Mouse (Mus musculus): ENCODE measurements around the gene Npr1. TPM values are rescaled to one million over a fixed set of nuclear protein-coding genes. Genes with fewer than 3 reads are reported as not detected.

The Npr1 gene
- not detected in 4 replicates for total RNA-seq (2023)

GRCm38 (mm10) chr3:90465686-90466310, at the start of gene Npr1:
Gene Npr1, minus strand, starts transcription at chr3:90465866.

GRCm38 (mm10) chr3:90513796-90514590, 48.3 kb upstream of the Npr1 start, which contains the start of the genes S100a1 and S100a13:
Gene S100a1, minus strand, starts transcription at chr3:90514392.
Gene S100a13, plus strand, starts transcription at chr3:90514435.

DNA sequence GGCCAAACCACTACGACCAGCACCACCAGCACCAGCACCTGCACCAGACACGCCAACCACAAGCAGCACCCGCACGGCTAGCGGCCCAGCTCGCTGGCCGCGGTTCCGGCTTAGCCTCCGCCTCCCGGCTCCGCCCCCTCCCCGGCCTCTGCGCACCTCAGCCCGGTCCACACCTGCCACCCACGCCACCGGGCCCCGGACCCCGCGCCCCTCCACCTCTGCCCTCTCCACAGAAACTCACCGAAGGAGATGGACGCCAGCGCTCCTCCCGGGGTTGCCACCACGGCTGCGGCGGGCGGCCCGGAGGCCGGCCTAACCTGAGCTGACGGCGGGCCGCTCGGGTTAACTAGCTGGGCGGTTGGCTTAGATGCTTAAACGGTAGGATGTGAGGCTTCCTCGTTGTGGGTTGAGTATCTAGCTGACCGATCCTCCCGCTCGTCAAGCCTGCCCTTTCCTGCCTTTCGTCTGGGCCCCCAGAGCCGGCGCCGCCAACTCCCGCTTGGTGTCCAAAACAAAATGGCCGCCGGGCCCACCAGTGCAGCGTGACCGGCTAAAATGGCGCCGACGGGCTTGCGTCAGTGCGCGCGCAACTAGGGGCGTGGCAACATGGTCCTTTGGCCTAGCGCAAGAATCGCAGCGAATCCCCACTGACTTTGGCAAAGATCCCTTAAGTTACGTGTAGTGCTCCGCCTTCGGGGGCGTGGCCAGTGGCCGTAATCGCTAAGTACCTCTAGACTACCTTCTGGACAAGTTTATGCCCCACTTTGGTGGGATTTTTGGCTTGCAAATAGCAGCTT, 43.5 kb upstream of the Npr1 start, which contains the start of gene Chtop:
Chtop (minus strand) TSS at position 549 of the 797 bp plus-strand sequence.

DNA sequence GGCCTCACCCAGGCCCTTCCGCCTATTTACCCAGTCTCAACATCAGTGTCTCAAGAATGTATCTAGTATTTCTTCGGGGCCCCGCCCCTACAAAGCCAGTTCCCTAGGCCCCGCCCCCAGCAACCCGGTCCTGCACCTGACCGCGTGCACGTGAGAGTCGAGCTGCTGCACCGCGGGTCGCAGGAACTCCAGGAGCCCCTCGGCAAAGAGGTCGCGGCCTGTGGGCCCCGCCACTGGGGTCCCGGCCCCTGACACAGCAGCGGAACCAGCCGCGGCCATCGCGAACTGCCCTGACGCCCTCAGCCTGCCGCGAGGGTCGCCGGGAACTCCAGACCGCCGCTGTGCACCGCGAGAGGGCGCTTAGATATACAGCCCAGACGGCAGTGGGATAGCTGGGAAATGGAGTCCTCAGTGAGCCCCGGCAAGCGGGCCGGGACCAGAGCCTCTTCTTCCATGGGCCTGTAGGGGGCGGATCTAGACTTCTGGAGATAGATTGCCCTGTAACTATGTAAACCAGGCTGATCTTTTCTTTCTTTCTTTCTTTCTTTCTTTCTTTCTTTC, 25.1 kb upstream of the Npr1 start, which contains the start of gene Snapin:
Snapin (minus strand) TSS at position 338 of the 561 bp plus-strand sequence.

GRCm38 (mm10) chr3:90475831-90476611, 10.4 kb upstream of the Npr1 start, which contains the start of gene Ilf2:
Gene Ilf2, plus strand, starts transcription at chr3:90476126.

GRCm38 (mm10) chr3:90433381-90434020, 32.2 kb downstream of the Npr1 start, which contains the start of gene Ints3:
Gene Ints3, minus strand, starts transcription at chr3:90433622.

Other genes with a start within 250 kb of the Npr1 start
- gene Jtb, start 234.3 kb downstream of the Npr1 start, total RNA-seq (2023), result 83.4 to 92.8 TPM (median 90.6 TPM) in 4 replicates
- gene Creb3l4, start 222.4 kb downstream of the Npr1 start, total RNA-seq (2023), result not detected in 4 replicates
- gene Slc39a1, start 217.7 kb downstream of the Npr1 start, total RNA-seq (2023), result 25.9 to 33.1 TPM (median 28.9 TPM) in 4 replicates
- 187 to 216 TPM (median 200 TPM) in 4 replicates for gene Crtc2, start 211.7 kb downstream of the Npr1 start, total RNA-seq (2023)
- 174 to 184 TPM (median 178 TPM) in 4 replicates for gene Dennd4b, start 200.7 kb downstream of the Npr1 start, total RNA-seq (2023)
- gene Gatad2b, start 172.7 kb downstream of the Npr1 start, total RNA-seq (2023), result 124 to 137 TPM (median 130 TPM) in 4 replicates
- gene Slc27a3, start 75.9 kb downstream of the Npr1 start, total RNA-seq (2023), result 0.91 to 1.4 TPM (median 1.1 TPM) in 4 replicates
- gene Ints3, start 32.2 kb downstream of the Npr1 start, total RNA-seq (2023), result 50.2 to 54.0 TPM (median 52.5 TPM) in 4 replicates
- 92.2 to 99.3 TPM (median 93.2 TPM) in 4 replicates for gene Ilf2, start 10.3 kb upstream of the Npr1 start, total RNA-seq (2023)
- 56.1 to 60.1 TPM (median 57.1 TPM) in 4 replicates for gene Snapin, start 25.2 kb upstream of the Npr1 start, total RNA-seq (2023)
- gene Chtop, start 43.6 kb upstream of the Npr1 start, total RNA-seq (2023), result 193 to 200 TPM (median 196 TPM) in 4 replicates
- gene S100a1, start 48.5 kb upstream of the Npr1 start, total RNA-seq (2023), result 0.95 to 1.3 TPM in 2 of 4 replicates, not detected in the others
- gene S100a13, start 48.6 kb upstream of the Npr1 start, total RNA-seq (2023), result 14.6 to 23.9 TPM (median 17.6 TPM) in 4 replicates
- gene S100a14, start 61.0 kb upstream of the Npr1 start, total RNA-seq (2023), result 0.44 TPM in 1 of 4 replicates, not detected in the others
- gene S100a16, start 71.4 kb upstream of the Npr1 start, total RNA-seq (2023), result not detected in 4 replicates
- gene S100a3, start 94.7 kb upstream of the Npr1 start, total RNA-seq (2023), result 2.2 TPM in 1 of 4 replicates, not detected in the others
- gene S100a2, start 124.4 kb upstream of the Npr1 start, total RNA-seq (2023), result not detected in 4 replicates
- gene Gm42674, start 136.0 kb upstream of the Npr1 start, total RNA-seq (2023), result not detected in 4 replicates
- gene S100a4, start 137.9 kb upstream of the Npr1 start, total RNA-seq (2023), result 48.5 to 75.1 TPM (median 62.5 TPM) in 4 replicates
- gene S100a5, start 142.7 kb upstream of the Npr1 start, total RNA-seq (2023), result 3.9 to 4.7 TPM (median 4.0 TPM) in 3 of 4 replicates, not detected in the other
- 71.2 to 102 TPM (median 82.5 TPM) in 4 replicates for gene S100a6, start 147.0 kb upstream of the Npr1 start, total RNA-seq (2023)
- 0.46 TPM in 1 of 4 replicates, not detected in the others for gene S100a7a, start 188.2 kb upstream of the Npr1 start, total RNA-seq (2023)
- gene S100a8, start 203.1 kb upstream of the Npr1 start, total RNA-seq (2023), result 5.7 to 11.2 TPM (median 8.4 TPM) in 4 replicates
- 9.1 to 13.0 TPM (median 10.7 TPM) in 4 replicates for gene S100a9, start 229.9 kb upstream of the Npr1 start, total RNA-seq (2023)

All from B cell, adult 62 days (primary cell).